Mouse (Mus musculus) forebrain, embryonic 15.5 days (tissue): Measurements from ENCODE around the gene Hoxc11. TPM values are rescaled to one million over a fixed set of nuclear protein-coding genes. Genes with fewer than 3 reads are reported as not detected.

Experiments used
- ATAC-seq: fragments of 200-750 bp; cut with Nextera tagmentation; replicated peaks from 2 replicates; pipeline ENCODE4 v1.8.0; 2017; ENCODE audit warnings: mild to moderate bottlenecking, moderate TSS enrichment, moderate library complexity
- H3K27ac ChIP-seq: fragments of 300-500 bp; sonication (generic); replicated peaks from 2 replicates; pipeline ENCODE4 v1.5.1; 2015; ENCODE audit warnings: mild to moderate bottlenecking, inconsistent platforms
- H3K27me3 ChIP-seq: fragments of 300-500 bp; sonication (generic); 2 replicates; pipeline ENCODE4 v1.6.1; 2015; ENCODE audit warnings: inconsistent platforms
- H3K36me3 ChIP-seq: fragments of 300-500 bp; sonication (generic); 2 replicates; pipeline ENCODE4 v1.6.1; 2015; ENCODE audit warnings: mild to moderate bottlenecking, inconsistent platforms
- H3K4me1 ChIP-seq: fragments of 300-500 bp; sonication (generic); 2 replicates; pipeline ENCODE4 v1.6.1; 2015; ENCODE audit warnings: inconsistent platforms
- H3K4me2 ChIP-seq: fragments of 300-500 bp; sonication (generic); replicated peaks from 2 replicates; pipeline ENCODE4 v1.6.1; 2015; ENCODE audit warnings: mild to moderate bottlenecking, inconsistent platforms
- H3K4me3 ChIP-seq: fragments of 300-500 bp; sonication (generic); 2 replicates; pipeline ENCODE4 v1.5.1; 2015; ENCODE audit warnings: mild to moderate bottlenecking, inconsistent platforms
- H3K9ac ChIP-seq: fragments of 300-500 bp; sonication (generic); replicated peaks from 2 replicates; pipeline ENCODE4 v1.6.1; 2015; ENCODE audit warnings: mild to moderate bottlenecking, inconsistent platforms
- H3K9me3 ChIP-seq: fragments of 300-500 bp; sonication (generic); 2 replicates; pipeline ENCODE4 v1.6.1; 2016; ENCODE audit warnings: inconsistent platforms
- WGBS: fragments of 180-500 bp; shearing (Covaris S2); methylation state at CpG from one replicate; pipeline ENCODE4 v1.1.7; 2015; ENCODE audit warnings: mixed read lengths; 5-methylcytosine and 5-hydroxymethylcytosine counted together
- polyA plus RNA-seq: library from polyadenylated mRNA; unstranded; fragments of >200 nt; fragmentation: Nextera tagmentation; extraction: Ambion mirVana; gene quantifications from 2 replicates; pipeline ENCODE4 v1.2.1, GENCODE M21; 2015

Hoxc11 gene
- polyA plus RNA-seq, 1 experiment from 2014 or later: not detected

- Histone ChIP-seq H3K4me2 (no peak overlapping the region), H3K27me3 (peaks cover 98% of the 10 kb centered on the region), H3K9me3 (no peaks in the 10 kb centered on the region), H3K4me1 (peaks cover 7% of the 10 kb centered on the region), H3K9ac (no peak overlapping the region), H3K27ac (no peak overlapping the region), H3K36me3 (no peaks in the 10 kb centered on the region), H3K4me3 (no peak overlapping the region)
- no peak for ATAC-seq
- 28% methylated on average over 1 of the region's 1 CpGs for WGBS
These were observed 15.1 kb downstream of the Hoxc11 start for GRCm38 (mm10) chr15:102969296-102969695.

GRCm38 (mm10) chr15:102970740-102971139 is 16.5 kb downstream of the Hoxc11 start:
- WGBS: 2% methylated on average over 12 of the region's 12 CpGs
- no peaks in the 10 kb centered on the region for H3K36me3 ChIP-seq
- no peak overlapping the region for H3K4me3 ChIP-seq
- no peak for ATAC-seq
- H3K9ac ChIP-seq: no peak overlapping the region
- H3K27me3 ChIP-seq: peaks cover 98% of the 10 kb centered on the region
- H3K27ac ChIP-seq: no peak overlapping the region
- peaks cover 7% of the 10 kb centered on the region for H3K4me1 ChIP-seq
- no peaks in the 10 kb centered on the region for H3K9me3 ChIP-seq
- H3K4me2 ChIP-seq: no peak overlapping the region

- Histone ChIP-seq H3K9ac (no peak overlapping the region), H3K4me3 (no peak overlapping the region), H3K36me3 (no peaks in the 10 kb centered on the region), H3K27ac (no peak overlapping the region), H3K4me1 (no peaks in the 10 kb centered on the region), H3K4me2 (no peak overlapping the region), H3K9me3 (no peaks in the 10 kb centered on the region), H3K27me3 (peaks cover 98% of the 10 kb centered on the region)
- WGBS: under 1% methylated on average over 21 of the region's 21 CpGs
- ATAC-seq: no peak
These were observed 18.0 kb downstream of the Hoxc11 start for GRCm38 (mm10) chr15:102972254-102972653.

- 1% methylated on average over 6 of the region's 6 CpGs for WGBS
- no peak overlapping the region for H3K27ac ChIP-seq
These were observed 18.5 kb downstream of the Hoxc11 start for GRCm38 (mm10) chr15:102972753-102973152.

DNA sequence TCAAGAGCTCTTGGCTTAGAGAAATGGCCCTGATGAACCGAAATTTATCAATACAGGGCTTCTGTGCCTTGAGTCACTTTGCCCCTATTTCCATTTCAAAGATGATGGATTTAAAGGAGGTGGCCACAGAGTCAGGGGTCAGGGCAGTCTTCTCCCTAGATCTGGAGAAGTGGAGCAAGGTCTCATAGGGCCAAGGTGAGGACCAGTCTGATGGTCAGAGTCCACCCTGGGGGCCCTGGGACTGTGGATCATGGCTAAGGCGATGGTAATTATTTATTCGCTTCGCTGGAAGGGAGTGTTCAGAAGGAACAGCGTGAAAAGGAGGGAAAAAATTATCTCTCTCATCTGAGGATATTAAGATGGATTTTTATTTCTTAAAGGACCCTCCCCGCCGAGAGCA is 20.8 kb downstream of the Hoxc11 start:
- Histone ChIP-seq H3K9ac (no peak overlapping the region), H3K36me3 (no peaks in the 10 kb centered on the region), H3K4me2 (no peak overlapping the region), H3K9me3 (no peaks in the 10 kb centered on the region), H3K4me1 (no peaks in the 10 kb centered on the region), H3K27ac (no peak overlapping the region), H3K27me3 (peaks cover 100% of the 10 kb centered on the region), H3K4me3 (no peak overlapping the region)
- ATAC-seq: no peak
- WGBS: 6% methylated on average over 7 of the region's 7 CpGs

More at GRCm38 (mm10) chr15:102972753-102973152, 18.5 kb downstream of the Hoxc11 start:
- no peak overlapping the region for H3K4me3 ChIP-seq
- H3K4me2 ChIP-seq: no peak overlapping the region
- peaks cover 98% of the 10 kb centered on the region for H3K27me3 ChIP-seq
- H3K9ac ChIP-seq: no peak overlapping the region
- ATAC-seq: no peak
- H3K4me1 ChIP-seq: no peaks in the 10 kb centered on the region
- H3K36me3 ChIP-seq: no peaks in the 10 kb centered on the region
- no peaks in the 10 kb centered on the region for H3K9me3 ChIP-seq

DNA sequence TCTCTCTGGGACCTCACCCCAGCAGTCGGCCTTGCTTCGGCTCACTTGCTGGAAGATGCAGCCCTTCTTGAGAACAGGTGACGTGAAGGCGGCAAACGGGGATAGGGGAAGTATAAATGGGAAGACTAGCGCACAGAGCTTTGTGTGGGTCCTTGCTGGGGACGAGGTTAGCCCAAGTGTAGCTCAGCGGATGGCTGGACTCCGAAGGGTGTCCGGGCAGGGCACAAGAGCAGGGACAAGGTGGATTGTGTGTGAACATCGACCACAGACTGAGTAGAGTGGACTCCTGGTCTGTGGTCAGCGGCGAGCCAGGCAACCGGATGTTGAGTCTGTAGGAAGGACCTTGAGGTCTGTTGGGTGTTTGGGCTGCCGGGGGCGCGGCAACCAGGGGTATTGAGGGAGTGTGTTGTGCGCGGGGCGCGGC is 21.5 kb downstream of the Hoxc11 start:
- WGBS: under 1% methylated on average over 21 of the region's 21 CpGs
- Histone ChIP-seq H3K9me3 (no peaks in the 10 kb centered on the region), H3K4me2 (no peak overlapping the region), H3K36me3 (no peaks in the 10 kb centered on the region), H3K9ac (no peak overlapping the region), H3K4me3 (no peak overlapping the region), H3K4me1 (no peaks in the 10 kb centered on the region), H3K27me3 (peaks cover 100% of the 10 kb centered on the region), H3K27ac (no peak overlapping the region)
- no peak for ATAC-seq

DNA sequence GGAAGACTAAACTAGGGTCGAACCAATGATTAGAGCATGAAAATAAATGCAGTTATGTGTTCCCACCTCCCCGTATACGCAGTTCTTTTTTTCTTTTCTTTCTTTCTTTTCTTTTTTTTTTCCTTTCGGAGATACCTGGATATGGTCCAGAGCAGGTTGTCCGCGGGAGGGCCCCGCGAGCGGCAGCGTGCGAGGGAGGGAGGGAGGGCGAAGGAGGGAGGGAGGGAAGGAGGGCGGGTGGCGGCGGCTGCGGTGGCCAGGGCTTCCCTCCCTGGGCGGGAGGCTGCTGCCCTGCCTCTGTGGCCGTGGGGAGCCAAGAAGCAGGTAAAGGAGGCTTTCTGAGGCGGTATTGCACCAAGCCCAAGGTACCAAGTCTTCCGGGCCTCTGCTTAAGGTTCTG is 21.9 kb downstream of the Hoxc11 start, which contains the start of gene Hoxc9:
Gene Hoxc9 (plus strand): TSS at position 269 of the 400 bp plus-strand sequence.
- WGBS: under 1% methylated on average over 18 of the region's 20 CpGs
- no peaks in the 10 kb centered on the region for H3K9me3 ChIP-seq
- peaks cover 100% of the 10 kb centered on the region for H3K27me3 ChIP-seq
- H3K4me3 ChIP-seq: no peak within 1 kb of the TSS
- H3K27ac ChIP-seq: no peak within 1 kb of the TSS
- H3K9ac ChIP-seq: no peak within 1 kb of the TSS
- H3K4me2 ChIP-seq: no peak within 1 kb of the TSS
- no peak for ATAC-seq
- no peaks in the 10 kb centered on the region for H3K36me3 ChIP-seq
- H3K4me1 ChIP-seq: peaks cover under 1% of the 10 kb centered on the region; the same call in 1 of the 2 replicates

GRCm38 (mm10) chr15:102976631-102977422 is 22.6 kb downstream of the Hoxc11 start:
- Histone ChIP-seq H3K27me3 (peaks cover 100% of the 10 kb centered on the region), H3K9ac (no peak overlapping the region), H3K36me3 (no peaks in the 10 kb centered on the region), H3K4me3 (no peak overlapping the region), H3K4me2 (no peak overlapping the region), H3K9me3 (no peaks in the 10 kb centered on the region), H3K27ac (no peak overlapping the region), H3K4me1 (peaks cover 7% of the 10 kb centered on the region)
- 1% methylated on average over 37 of the region's 37 CpGs for WGBS
- no peak for ATAC-seq

DNA sequence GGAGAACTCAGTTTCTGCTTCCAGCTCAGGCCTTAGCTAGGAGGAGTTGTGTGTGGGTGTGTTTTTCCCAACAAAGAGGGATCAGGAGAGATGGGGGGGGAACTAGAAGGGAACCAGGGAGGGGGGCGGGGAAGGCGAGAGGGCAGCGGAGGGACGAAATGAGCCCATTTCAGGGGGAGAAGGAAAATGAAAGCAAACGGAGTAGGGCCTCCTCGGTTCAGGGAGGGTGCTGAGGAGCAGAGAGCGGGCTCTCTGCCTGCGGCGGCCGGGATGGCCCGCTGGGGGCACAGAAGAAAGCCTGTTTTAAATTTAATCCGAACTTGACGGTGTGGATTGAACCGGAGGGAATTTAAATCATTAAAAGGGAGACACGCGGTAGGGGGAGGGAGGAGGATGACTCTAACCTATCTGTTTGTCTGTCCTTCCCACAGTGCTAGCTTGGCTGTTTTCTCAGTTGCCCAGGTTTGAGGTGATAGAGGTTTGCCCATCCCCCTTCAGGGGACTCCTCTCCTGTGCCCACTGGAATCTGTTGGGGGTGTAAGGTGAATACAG is 23.3 kb downstream of the Hoxc11 start:
- H3K4me3 ChIP-seq: no peak overlapping the region
- H3K27me3 ChIP-seq: peaks cover 100% of the 10 kb centered on the region
- no peak overlapping the region for H3K27ac ChIP-seq
- 1% methylated on average over 16 of the region's 16 CpGs for WGBS
- no peaks in the 10 kb centered on the region for H3K36me3 ChIP-seq
- no peaks in the 10 kb centered on the region for H3K9me3 ChIP-seq
- H3K9ac ChIP-seq: no peak overlapping the region
- no peak overlapping the region for H3K4me2 ChIP-seq
- peaks cover 9% of the 10 kb centered on the region for H3K4me1 ChIP-seq
- ATAC-seq: no peak

DNA sequence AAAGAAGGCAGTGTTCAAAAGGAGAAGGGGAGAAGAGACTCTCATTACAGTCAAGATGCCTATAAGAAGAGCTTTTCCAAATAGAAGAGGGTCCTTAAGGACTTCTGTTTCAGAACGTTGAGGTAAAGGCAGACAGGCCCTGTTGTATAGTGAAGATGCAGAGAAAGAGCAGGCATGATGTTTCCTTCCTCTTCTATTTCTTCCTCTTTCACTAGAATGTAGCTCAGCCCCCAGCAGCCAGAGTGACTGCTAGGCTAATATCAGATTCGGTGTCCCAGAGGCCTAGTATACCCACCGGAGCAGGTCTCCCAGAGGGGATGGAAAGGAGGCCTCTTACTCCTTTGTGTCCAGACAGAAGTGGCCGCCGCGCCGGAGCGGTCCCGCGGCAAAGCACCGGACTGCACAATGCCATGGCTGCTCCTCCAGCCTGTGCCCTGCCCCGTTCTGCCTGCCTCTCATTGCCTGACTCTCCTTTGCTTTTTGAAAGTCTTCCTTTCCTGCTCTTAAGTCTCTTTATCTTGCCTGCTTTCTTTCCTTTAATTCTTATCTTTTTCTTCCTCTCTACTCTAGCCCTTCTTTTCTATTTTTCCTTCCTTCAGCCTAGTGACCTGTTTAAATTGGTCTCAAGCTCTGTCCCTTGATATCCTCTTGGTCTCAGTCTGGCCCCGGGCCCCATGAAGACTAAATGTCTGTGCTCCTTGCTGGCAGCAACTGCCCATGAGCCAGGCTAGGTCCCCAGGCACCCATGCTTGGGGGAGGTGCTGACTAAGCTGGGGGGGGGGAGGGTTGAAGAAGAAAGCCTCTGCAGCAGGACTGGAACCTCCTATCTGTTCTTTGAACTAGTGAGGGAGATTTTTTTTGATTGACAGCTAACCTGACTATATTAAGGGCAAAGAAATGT is 24.6 kb downstream of the Hoxc11 start:
- H3K9ac ChIP-seq: no peak overlapping the region
- H3K27ac ChIP-seq: no peak overlapping the region
- H3K9me3 ChIP-seq: no peaks in the 10 kb centered on the region
- H3K27me3 ChIP-seq: peaks cover 100% of the 10 kb centered on the region
- WGBS: under 1% methylated on average over 13 of the region's 13 CpGs
- H3K4me2 ChIP-seq: no peak overlapping the region
- no peaks in the 10 kb centered on the region for H3K36me3 ChIP-seq
- peaks cover 9% of the 10 kb centered on the region for H3K4me1 ChIP-seq
- no peak for ATAC-seq
- H3K4me3 ChIP-seq: no peak overlapping the region

DNA sequence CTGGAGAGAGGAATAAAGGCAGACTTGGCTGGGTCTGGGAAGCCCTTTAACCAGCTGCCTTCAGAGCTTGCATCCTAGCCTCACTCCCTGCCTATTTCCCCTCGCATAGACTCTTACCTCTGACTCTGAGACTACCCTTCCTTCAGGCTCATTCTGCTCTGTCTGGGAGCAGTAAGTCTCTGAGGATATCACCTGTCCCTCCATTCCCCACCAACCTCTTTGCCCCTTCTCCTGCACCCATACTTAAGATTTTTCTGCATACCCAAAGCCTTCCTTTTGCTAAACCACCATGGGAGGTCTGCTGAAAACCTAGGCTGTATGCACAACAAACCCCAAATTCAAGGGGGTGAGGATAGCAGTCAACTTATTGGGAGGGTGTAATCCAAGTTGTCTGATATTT is 25.7 kb downstream of the Hoxc11 start:
- Histone ChIP-seq H3K36me3 (no peaks in the 10 kb centered on the region), H3K27me3 (peaks cover 98% of the 10 kb centered on the region), H3K9me3 (no peaks in the 10 kb centered on the region), H3K27ac (no peak overlapping the region), H3K4me2 (no peak overlapping the region), H3K9ac (no peak overlapping the region), H3K4me1 (peaks cover 9% of the 10 kb centered on the region), H3K4me3 (no peak overlapping the region)
- no peak for ATAC-seq
- WGBS: 0% methylated on average over 1 of the region's 1 CpGs

GRCm38 (mm10) chr15:102980352-102980751 is 26.1 kb downstream of the Hoxc11 start:
- Histone ChIP-seq H3K4me2 (no peak overlapping the region), H3K9ac (no peak overlapping the region), H3K9me3 (no peaks in the 10 kb centered on the region), H3K4me1 (peaks cover 9% of the 10 kb centered on the region), H3K4me3 (no peak overlapping the region), H3K36me3 (no peaks in the 10 kb centered on the region), H3K27ac (no peak overlapping the region), H3K27me3 (peaks cover 98% of the 10 kb centered on the region)
- no peak for ATAC-seq
- WGBS: 3% methylated on average over 11 of the region's 11 CpGs
